Mouse (Mus musculus) kidney, embryonic 16.5 days (tissue): Measurements from ENCODE around the gene Zfp628. TPM values are rescaled to one million over a fixed set of nuclear protein-coding genes. Genes with fewer than 3 reads are reported as not detected.
A peak's percentile ranks its signal among the peaks of the same experiment; 100 is the strongest.

Source experiments
- ATAC-seq: fragments of 200-750 bp; cut with Nextera tagmentation; 2 replicates; pipeline ENCODE4 v1.8.0; 2017; ENCODE audit warnings: moderate TSS enrichment; ENCODE audit not compliant: low FRiP score, low TSS enrichment
- H3K27ac ChIP-seq: fragments of 300-500 bp; sonication (generic); 2 replicates; pipeline ENCODE4 v1.5.1; 2014; ENCODE audit warnings: low read length
- H3K27me3 ChIP-seq: fragments of 300-500 bp; sonication (generic); 2 replicates; pipeline ENCODE4 v1.6.1; 2014; ENCODE audit warnings: low read length, control low read depth, mixed read lengths; ENCODE audit not compliant: insufficient read depth
- H3K36me3 ChIP-seq: fragments of 300-500 bp; sonication (generic); 2 replicates; pipeline ENCODE4 v1.6.1; 2014; ENCODE audit warnings: low read length, control low read depth, mixed read lengths; ENCODE audit not compliant: insufficient read depth
- H3K4me1 ChIP-seq: fragments of 300-500 bp; sonication (generic); 2 replicates; pipeline ENCODE4 v1.6.1; 2014; ENCODE audit warnings: low read length, control low read depth, mixed read lengths; ENCODE audit not compliant: insufficient read depth
- H3K4me2 ChIP-seq: fragments of 300-500 bp; sonication (generic); replicated peaks from 2 replicates; pipeline ENCODE4 v1.6.1; 2014; ENCODE audit warnings: low read depth, low read length
- H3K4me3 ChIP-seq: fragments of 300-500 bp; sonication (generic); 2 replicates; pipeline ENCODE4 v1.5.1; 2014; ENCODE audit warnings: mild to moderate bottlenecking, low read length
- H3K9ac ChIP-seq: fragments of 300-500 bp; sonication (generic); replicated peaks from 2 replicates; pipeline ENCODE4 v1.6.1; 2014; ENCODE audit warnings: low read length
- H3K9me3 ChIP-seq: fragments of 300-500 bp; sonication (generic); 2 replicates; pipeline ENCODE4 v1.6.1; 2016; ENCODE audit warnings: low read length, control low read depth
- WGBS: fragments of 180-500 bp; shearing (Covaris S2); extraction: QIAGEN DNeasy Blood & Tissue Kit; methylation state at CpG from one replicate; pipeline ENCODE4 v1.1.7; 2014; 5-methylcytosine and 5-hydroxymethylcytosine counted together
- polyA plus RNA-seq: library from polyadenylated mRNA; unstranded; fragments of >200 nt; fragmentation: Nextera tagmentation; extraction: Ambion mirVana; gene quantifications from 2 replicates; pipeline ENCODE4 v1.2.1, GENCODE M21; 2015

The Zfp628 gene
- polyA plus RNA-seq, 1 experiment from 2014 or later = 3.6 TPM

DNA sequence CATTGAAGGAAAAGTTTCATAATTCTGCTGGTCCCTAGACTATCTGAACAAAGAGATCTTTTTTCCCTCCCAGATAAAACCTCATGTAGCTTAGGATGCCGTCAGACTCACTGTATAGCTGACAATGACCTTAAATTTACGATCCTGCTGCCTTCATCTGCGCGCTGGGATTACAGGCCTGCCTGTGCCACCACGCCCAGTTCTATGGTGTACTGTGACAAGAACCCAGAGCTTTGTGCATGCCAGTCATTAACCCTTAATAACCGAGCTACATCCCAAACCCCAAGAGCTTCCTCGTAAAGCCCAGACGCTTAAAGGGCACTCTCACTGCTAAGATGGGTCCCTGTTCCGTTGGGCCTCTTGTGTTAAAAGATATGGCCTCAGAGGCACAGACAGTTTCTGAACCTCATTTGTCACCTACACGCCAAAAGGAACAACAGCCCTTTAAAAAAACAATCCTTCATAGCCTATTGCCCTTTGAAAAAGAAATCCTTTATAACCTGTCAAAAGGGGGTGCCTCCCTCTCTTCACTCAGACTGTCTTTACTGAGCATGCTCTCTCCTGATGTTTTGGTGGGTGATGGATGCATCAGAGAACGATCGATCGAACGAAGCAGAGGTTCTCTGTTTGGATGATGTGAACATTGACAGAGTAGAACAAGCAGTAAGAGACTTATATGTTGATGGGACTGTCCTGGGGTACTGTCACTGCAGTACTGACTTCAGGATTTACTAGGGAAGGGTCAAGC, 826 bp downstream of the Zfp628 start:
- peak overlapping the region; percentile 98 for H3K27ac ChIP-seq
- peak overlapping the region; percentile 65 for H3K4me2 ChIP-seq
- H3K4me1 ChIP-seq = peaks cover 20% of the 10 kb centered on the region
- whole genome bisulfite sequencing = 5% methylated on average over 14 of the region's 14 CpGs
- H3K9me3 ChIP-seq = no peaks in the 10 kb centered on the region
- no peaks in the 10 kb centered on the region for H3K27me3 ChIP-seq
- H3K4me3 ChIP-seq = peak overlapping the region; percentile 80
- peak; percentile 69 for ATAC-seq
- H3K9ac ChIP-seq = peak overlapping the region; percentile 96
- H3K36me3 ChIP-seq = peaks cover 36% of the 10 kb centered on the region

DNA sequence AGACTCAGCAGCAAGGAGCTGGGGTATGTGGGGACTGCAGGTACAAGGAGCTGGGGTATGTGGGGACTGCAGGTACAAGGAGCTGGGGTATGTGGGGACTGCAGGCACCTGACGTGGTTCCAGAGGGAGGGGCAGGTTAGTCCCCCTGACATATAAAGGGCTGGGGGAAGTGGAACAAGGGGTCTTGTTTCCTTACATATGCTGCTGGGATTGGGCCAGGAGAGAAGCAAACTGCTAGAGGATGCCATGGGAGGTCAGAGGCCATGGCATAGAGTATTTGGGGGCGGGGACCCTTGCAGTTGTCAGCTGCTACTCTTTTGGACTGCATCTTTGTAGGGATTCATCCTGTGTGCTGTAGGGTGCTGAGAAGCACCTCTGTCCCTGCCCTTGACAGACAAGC, 2.5 kb downstream of the Zfp628 start:
- no peak overlapping the region for H3K4me3 ChIP-seq
- no peak overlapping the region for H3K4me2 ChIP-seq
- H3K9me3 ChIP-seq = no peaks in the 10 kb centered on the region
- no peak for ATAC-seq
- H3K27ac ChIP-seq = no peak overlapping the region
- WGBS = 93% methylated on average over 2 of the region's 2 CpGs
- H3K36me3 ChIP-seq = peaks cover 38% of the 10 kb centered on the region
- H3K27me3 ChIP-seq = no peaks in the 10 kb centered on the region
- peaks cover 24% of the 10 kb centered on the region for H3K4me1 ChIP-seq
- H3K9ac ChIP-seq = no peak overlapping the region

DNA sequence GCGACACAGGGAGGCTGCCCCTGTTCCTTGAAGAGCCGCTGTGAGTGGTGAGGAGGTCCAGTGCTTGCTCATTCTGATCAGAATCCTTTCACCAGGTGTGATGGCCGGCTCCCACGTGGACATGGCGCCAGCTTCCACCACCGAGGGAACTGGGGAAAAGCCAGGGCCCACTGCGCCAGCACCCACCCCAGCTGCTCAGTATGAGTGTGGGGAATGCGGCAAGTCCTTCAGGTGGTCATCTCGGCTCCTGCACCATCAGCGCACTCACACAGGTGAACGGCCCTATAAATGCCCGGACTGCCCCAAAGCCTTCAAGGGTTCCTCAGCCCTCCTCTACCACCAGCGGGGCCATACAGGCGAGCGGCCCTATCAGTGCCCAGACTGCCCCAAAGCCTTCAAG, 3.7 kb downstream of the Zfp628 start:
- H3K4me3 ChIP-seq = no peak overlapping the region
- ATAC-seq = no peak

DNA sequence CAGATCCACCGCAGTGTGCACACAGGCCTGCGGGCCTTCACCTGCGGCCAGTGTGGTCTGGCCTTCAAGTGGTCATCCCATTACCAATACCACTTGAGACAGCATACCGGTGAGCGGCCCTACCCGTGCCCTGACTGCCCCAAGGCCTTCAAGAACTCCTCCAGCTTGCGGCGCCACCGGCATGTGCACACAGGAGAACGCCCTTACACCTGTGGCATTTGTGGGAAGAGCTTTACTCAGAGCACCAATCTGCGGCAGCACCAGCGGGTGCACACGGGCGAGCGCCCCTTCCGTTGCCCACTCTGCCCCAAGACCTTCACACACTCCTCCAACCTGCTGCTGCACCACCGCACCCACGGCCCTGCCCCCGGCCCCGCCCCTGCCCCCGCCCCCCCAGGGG, 4.1 kb downstream of the Zfp628 start:
- ATAC-seq = no peak
- H3K4me3 ChIP-seq = no peak overlapping the region
- peaks cover 40% of the 10 kb centered on the region for H3K4me1 ChIP-seq
- WGBS = 86% methylated on average over 16 of the region's 21 CpGs
- H3K9ac ChIP-seq = no peak overlapping the region
- no peaks in the 10 kb centered on the region for H3K9me3 ChIP-seq
- H3K27ac ChIP-seq = no peak overlapping the region
- no peaks in the 10 kb centered on the region for H3K27me3 ChIP-seq
- H3K4me2 ChIP-seq = no peak overlapping the region
- peaks cover 38% of the 10 kb centered on the region for H3K36me3 ChIP-seq

More for the DNA sequence above, 3.7 kb downstream of the Zfp628 start:
- H3K27me3 ChIP-seq = no peaks in the 10 kb centered on the region
- 90% methylated on average over 15 of the region's 15 CpGs for WGBS
- H3K27ac ChIP-seq = no peak overlapping the region
- peaks cover 36% of the 10 kb centered on the region for H3K4me1 ChIP-seq
- H3K9ac ChIP-seq = no peak overlapping the region
- peaks cover 38% of the 10 kb centered on the region for H3K36me3 ChIP-seq
- H3K9me3 ChIP-seq = no peaks in the 10 kb centered on the region
- H3K4me2 ChIP-seq = no peak overlapping the region

DNA sequence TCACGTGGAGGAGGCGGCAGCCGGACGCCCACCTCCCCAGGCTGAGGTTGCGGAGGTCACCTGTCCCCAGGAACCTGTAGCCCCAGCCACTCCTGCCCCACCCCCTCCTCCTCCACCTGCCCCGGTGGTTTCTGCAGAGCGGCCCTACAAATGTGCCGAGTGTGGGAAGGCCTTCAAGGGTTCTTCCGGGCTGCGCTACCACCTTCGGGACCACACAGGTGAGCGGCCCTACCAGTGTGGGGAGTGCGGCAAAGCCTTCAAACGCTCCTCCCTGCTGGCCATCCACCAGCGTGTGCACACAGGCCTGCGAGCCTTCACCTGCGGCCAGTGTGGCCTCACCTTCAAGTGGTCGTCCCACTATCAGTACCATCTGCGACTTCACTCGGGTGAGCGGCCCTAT, 5.0 kb downstream of the Zfp628 start:
- Histone ChIP-seq H3K27ac (no peak overlapping the region), H3K4me2 (no peak overlapping the region), H3K4me3 (no peak overlapping the region), H3K27me3 (no peaks in the 10 kb centered on the region), H3K4me1 (peaks cover 42% of the 10 kb centered on the region), H3K36me3 (peaks cover 38% of the 10 kb centered on the region), H3K9ac (no peak overlapping the region), H3K9me3 (no peaks in the 10 kb centered on the region)
- ATAC-seq = no peak
- WGBS = 90% methylated on average over 21 of the region's 21 CpGs

DNA sequence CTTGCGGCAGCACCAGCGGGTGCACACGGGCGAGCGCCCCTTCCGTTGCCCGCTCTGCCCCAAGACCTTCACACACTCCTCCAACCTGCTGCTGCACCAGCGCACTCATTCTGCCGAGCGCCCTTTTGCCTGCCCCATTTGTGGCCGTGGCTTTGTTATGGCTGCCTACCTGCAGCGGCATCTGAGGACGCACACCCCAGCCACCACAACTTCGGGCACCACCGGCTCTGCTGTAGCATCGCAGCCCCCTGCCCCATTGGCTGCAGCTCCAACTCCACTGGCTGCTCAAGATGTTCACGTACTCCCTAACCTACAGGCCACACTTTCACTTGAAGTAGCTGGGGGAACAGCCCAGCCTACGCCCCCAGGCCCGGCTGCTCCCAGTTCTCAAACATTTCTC, 5.5 kb downstream of the Zfp628 start:
- H3K4me3 ChIP-seq = no peak overlapping the region
- H3K36me3 ChIP-seq = peaks cover 38% of the 10 kb centered on the region
- WGBS = 93% methylated on average over 19 of the region's 19 CpGs
- no peak for ATAC-seq
- peak overlapping the region; percentile 37; the same call in 1 of the 2 replicates for H3K9ac ChIP-seq
- H3K27ac ChIP-seq = peak overlapping the region; percentile 73
- H3K9me3 ChIP-seq = no peaks in the 10 kb centered on the region
- H3K4me2 ChIP-seq = no peak overlapping the region
- peaks cover 46% of the 10 kb centered on the region for H3K4me1 ChIP-seq
- H3K27me3 ChIP-seq = no peaks in the 10 kb centered on the region

DNA sequence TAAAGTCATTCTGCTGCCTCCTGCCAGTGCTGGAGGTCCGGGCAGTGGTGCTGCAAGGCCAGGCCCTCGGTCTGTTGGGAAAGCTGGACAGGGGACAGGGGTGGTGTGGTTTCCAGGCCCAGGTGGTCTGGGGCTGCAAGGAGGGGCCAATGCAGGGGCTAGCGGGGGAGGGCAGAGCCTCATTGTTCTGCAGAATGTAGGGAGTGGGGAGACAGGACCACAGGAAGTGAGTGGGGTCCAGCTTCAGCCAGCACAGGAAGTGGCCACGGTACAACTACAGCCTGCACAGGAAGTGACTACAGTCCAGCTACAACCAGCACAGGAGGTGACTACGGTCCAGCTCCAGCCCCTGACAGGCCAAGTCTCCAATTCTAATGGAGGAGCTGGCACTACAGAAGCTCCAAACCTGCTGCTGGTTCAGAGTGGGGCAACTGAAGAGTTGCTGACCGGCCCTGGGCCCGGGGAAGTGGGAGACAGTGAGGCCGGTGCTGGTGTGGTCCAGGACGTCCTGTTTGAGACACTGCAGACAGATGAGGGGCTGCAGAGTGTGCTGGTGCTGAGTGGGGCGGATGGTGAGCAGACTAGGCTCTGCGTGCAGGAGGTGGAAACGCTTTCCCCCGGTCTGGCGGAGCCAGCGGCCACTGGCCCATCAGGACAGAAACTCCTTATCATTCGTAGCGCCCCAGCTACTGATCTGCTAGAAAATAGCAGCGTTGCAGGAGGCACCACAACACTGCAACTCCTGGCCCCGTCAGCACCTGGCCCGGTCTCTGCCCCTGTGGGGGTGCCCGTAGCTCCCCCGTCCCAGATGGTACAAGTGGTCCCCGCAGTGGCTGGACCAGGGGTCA, 6.2 kb downstream of the Zfp628 start:
- Histone ChIP-seq H3K27me3 (no peaks in the 10 kb centered on the region), H3K4me1 (peaks cover 49% of the 10 kb centered on the region), H3K27ac (peak overlapping the region; percentile 73), H3K9ac (peak overlapping the region; percentile 37; the same call in 1 of the 2 replicates), H3K36me3 (peaks cover 38% of the 10 kb centered on the region), H3K4me3 (no peak overlapping the region), H3K4me2 (no peak overlapping the region), H3K9me3 (no peaks in the 10 kb centered on the region)
- WGBS = 59% methylated on average over 23 of the region's 23 CpGs
- no peak for ATAC-seq

DNA sequence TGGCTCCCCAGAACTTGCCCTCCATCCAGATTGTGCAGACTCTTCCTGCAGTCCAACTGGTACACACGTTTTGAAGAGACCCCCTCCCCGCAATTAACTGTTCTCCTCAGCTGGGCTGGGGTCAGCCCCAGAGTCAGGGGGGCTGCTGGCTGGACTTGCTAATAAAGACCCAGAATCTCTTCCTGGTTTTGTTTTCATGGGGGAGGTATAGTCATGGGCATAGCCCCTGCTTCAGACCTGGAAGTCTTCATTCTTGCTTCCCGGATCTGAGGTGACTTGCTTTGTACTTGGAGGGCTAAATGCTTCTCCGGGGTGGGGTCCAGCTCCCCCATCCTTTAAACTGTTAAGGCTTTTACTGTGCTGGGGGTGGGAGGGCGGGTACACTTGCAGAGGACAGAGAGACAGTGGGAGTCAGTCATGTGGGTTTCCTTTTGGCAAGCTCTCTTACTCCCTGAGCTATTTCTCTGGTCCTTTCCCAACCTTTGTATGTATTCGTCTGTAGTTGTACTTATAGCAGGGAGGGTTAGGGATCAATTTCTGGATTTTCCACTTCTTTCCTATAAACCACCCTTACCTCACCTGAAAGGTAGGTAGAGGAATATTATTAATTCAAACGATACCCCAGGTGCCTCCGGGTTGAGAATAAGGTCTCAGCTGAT, 6.9 kb downstream of the Zfp628 start, which contains the start of gene Nat14:
Nat14 (plus strand) TSS at position 205 of the 659 bp plus-strand sequence.
- Histone ChIP-seq H3K9ac (peak within 1 kb of the TSS; percentile 70), H3K27me3 (no peaks in the 10 kb centered on the region), H3K4me1 (peaks cover 48% of the 10 kb centered on the region), H3K36me3 (peaks cover 38% of the 10 kb centered on the region), H3K4me2 (peak within 1 kb of the TSS; percentile 78), H3K9me3 (no peaks in the 10 kb centered on the region), H3K27ac (peak within 1 kb of the TSS; percentile 76), H3K4me3 (peak within 1 kb of the TSS; percentile 43)
- no peak for ATAC-seq
- 26% methylated on average over 8 of the region's 8 CpGs for WGBS

DNA sequence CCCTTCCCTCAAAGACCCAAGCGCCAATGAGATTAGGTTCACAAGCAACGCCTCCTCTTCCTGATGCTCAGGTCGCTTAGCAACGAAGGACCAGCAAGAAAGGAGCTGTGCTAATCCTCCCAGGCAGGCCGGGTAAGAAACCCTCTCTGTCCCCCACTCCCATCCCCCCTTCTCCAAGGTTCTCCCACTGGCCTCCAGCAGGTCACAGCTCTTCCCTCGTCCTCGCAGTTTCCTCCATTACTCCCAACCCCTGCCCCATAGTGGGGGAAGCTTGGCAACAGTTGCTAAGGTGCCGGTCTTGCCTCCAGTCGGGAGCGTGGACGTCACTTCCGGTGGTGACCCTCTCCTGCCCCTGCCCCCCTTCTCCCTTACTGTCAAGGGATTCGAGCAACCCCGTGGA, 7.5 kb downstream of the Zfp628 start:
- Histone ChIP-seq H3K27ac (peak overlapping the region; percentile 76), H3K9ac (peak overlapping the region; percentile 70), H3K4me3 (peak overlapping the region; percentile 43), H3K4me1 (peaks cover 50% of the 10 kb centered on the region), H3K4me2 (peak overlapping the region; percentile 78), H3K36me3 (peaks cover 35% of the 10 kb centered on the region), H3K9me3 (no peaks in the 10 kb centered on the region), H3K27me3 (no peaks in the 10 kb centered on the region)
- ATAC-seq = peak; percentile 49
- whole genome bisulfite sequencing = under 1% methylated on average over 14 of the region's 14 CpGs
